Mouse (Mus musculus): ENCODE data around the gene Synpo2. TPM values are rescaled to one million over a fixed set of nuclear protein-coding genes. Genes with fewer than 3 reads are reported as not detected.

The Synpo2 gene
- polyA plus RNA-seq, 1 experiment from 2014 or later: 8.3 TPM

GRCm38 (mm10) chr3:123150523-123151135 lies 85.3 kb downstream of the Synpo2 start:
- H3K36me3 ChIP-seq (ENCODE audit: control insufficient read depth, insufficient read depth, low read length): no peaks in the 10 kb centered on the region
- H3K9me3 ChIP-seq (ENCODE audit: control insufficient read depth, low read length): no peaks in the 10 kb centered on the region
- no peaks in the 10 kb centered on the region for H3K27me3 ChIP-seq (ENCODE audit: control insufficient read depth, insufficient read depth, low read length)
- H3K27ac ChIP-seq (ENCODE audit: low read depth, low read length): no peak overlapping the region
- H3K4me1 ChIP-seq (ENCODE audit: control insufficient read depth, insufficient read depth, low read length): no peaks in the 10 kb centered on the region
- 72% methylated on average over 8 of the region's 8 CpGs for WGBS
- H3K4me3 ChIP-seq (ENCODE audit: low read length): no peak overlapping the region
- no peak overlapping the region for H3K4me2 ChIP-seq (replicated peaks; ENCODE audit: low read depth, low read length)
- no peak overlapping the region for H3K9ac ChIP-seq (ENCODE audit: low read depth, low read length)
- no peak for ATAC-seq (ENCODE audit: low FRiP score, low TSS enrichment)

GRCm38 (mm10) chr3:123149380-123150162 lies 86.4 kb downstream of the Synpo2 start:
- H3K27ac ChIP-seq (ENCODE audit: low read depth, low read length): no peak overlapping the region
- H3K27me3 ChIP-seq (ENCODE audit: control insufficient read depth, insufficient read depth, low read length): no peaks in the 10 kb centered on the region
- H3K9ac ChIP-seq (ENCODE audit: low read depth, low read length): no peak overlapping the region
- no peak for ATAC-seq (ENCODE audit: low FRiP score, low TSS enrichment)
- H3K4me3 ChIP-seq (ENCODE audit: low read length): no peak overlapping the region
- no peaks in the 10 kb centered on the region for H3K4me1 ChIP-seq (ENCODE audit: control insufficient read depth, insufficient read depth, low read length)
- no peaks in the 10 kb centered on the region for H3K36me3 ChIP-seq (ENCODE audit: control insufficient read depth, insufficient read depth, low read length)
- no peaks in the 10 kb centered on the region for H3K9me3 ChIP-seq (ENCODE audit: control insufficient read depth, low read length)
- no peak overlapping the region for H3K4me2 ChIP-seq (replicated peaks; ENCODE audit: low read depth, low read length)
- 78% methylated on average over 10 of the region's 10 CpGs for WGBS

- Histone ChIP-seq H3K4me3 (ENCODE audit: low read length) (no peak overlapping the region), H3K36me3 (ENCODE audit: control insufficient read depth, insufficient read depth, low read length) (no peaks in the 10 kb centered on the region), H3K9ac (ENCODE audit: low read depth, low read length) (no peak overlapping the region), H3K4me2 (replicated peaks; ENCODE audit: low read depth, low read length) (no peak overlapping the region), H3K27ac (ENCODE audit: low read depth, low read length) (no peak overlapping the region), H3K4me1 (ENCODE audit: control insufficient read depth, insufficient read depth, low read length) (no peaks in the 10 kb centered on the region), H3K27me3 (ENCODE audit: control insufficient read depth, insufficient read depth, low read length) (no peaks in the 10 kb centered on the region), H3K9me3 (ENCODE audit: control insufficient read depth, low read length) (no peaks in the 10 kb centered on the region)
- 79% methylated on average over 3 of the region's 3 CpGs for WGBS
- ATAC-seq (ENCODE audit: low FRiP score, low TSS enrichment): no peak
Measured at GRCm38 (mm10) chr3:123148641-123149040, 87.3 kb downstream of the Synpo2 start.

- Histone ChIP-seq H3K4me2 (replicated peaks; ENCODE audit: low read depth, low read length) (no peak overlapping the region), H3K27ac (ENCODE audit: low read depth, low read length) (no peak overlapping the region), H3K4me1 (ENCODE audit: control insufficient read depth, insufficient read depth, low read length) (no peaks in the 10 kb centered on the region), H3K9me3 (ENCODE audit: control insufficient read depth, low read length) (no peaks in the 10 kb centered on the region), H3K27me3 (ENCODE audit: control insufficient read depth, insufficient read depth, low read length) (no peaks in the 10 kb centered on the region), H3K4me3 (ENCODE audit: low read length) (no peak overlapping the region), H3K9ac (ENCODE audit: low read depth, low read length) (no peak overlapping the region), H3K36me3 (ENCODE audit: control insufficient read depth, insufficient read depth, low read length) (no peaks in the 10 kb centered on the region)
- WGBS: 86% methylated on average over 8 of the region's 8 CpGs
- no peak for ATAC-seq (ENCODE audit: low FRiP score, low TSS enrichment)
Measured at GRCm38 (mm10) chr3:123146557-123146956, 89.4 kb downstream of the Synpo2 start.

GRCm38 (mm10) chr3:123145942-123146341 lies 90.0 kb downstream of the Synpo2 start:
- ATAC-seq (ENCODE audit: low FRiP score, low TSS enrichment): no peak

GRCm38 (mm10) chr3:123143412-123143811 lies 92.5 kb downstream of the Synpo2 start:
- H3K27me3 ChIP-seq (ENCODE audit: control insufficient read depth, insufficient read depth, low read length): no peaks in the 10 kb centered on the region
- no peaks in the 10 kb centered on the region for H3K4me1 ChIP-seq (ENCODE audit: control insufficient read depth, insufficient read depth, low read length)
- no peak overlapping the region for H3K4me3 ChIP-seq (ENCODE audit: low read length)
- no peaks in the 10 kb centered on the region for H3K9me3 ChIP-seq (ENCODE audit: control insufficient read depth, low read length)
- no peaks in the 10 kb centered on the region for H3K36me3 ChIP-seq (ENCODE audit: control insufficient read depth, insufficient read depth, low read length)
- no peak overlapping the region for H3K27ac ChIP-seq (ENCODE audit: low read depth, low read length)
- H3K4me2 ChIP-seq (replicated peaks; ENCODE audit: low read depth, low read length): no peak overlapping the region
- 60% methylated on average over 6 of the region's 6 CpGs for WGBS
- no peak overlapping the region for H3K9ac ChIP-seq (ENCODE audit: low read depth, low read length)
- no peak for ATAC-seq (ENCODE audit: low FRiP score, low TSS enrichment)

More at GRCm38 (mm10) chr3:123145942-123146341, 90.0 kb downstream of the Synpo2 start:
- Histone ChIP-seq H3K27ac (ENCODE audit: low read depth, low read length) (no peak overlapping the region), H3K36me3 (ENCODE audit: control insufficient read depth, insufficient read depth, low read length) (no peaks in the 10 kb centered on the region), H3K9me3 (ENCODE audit: control insufficient read depth, low read length) (no peaks in the 10 kb centered on the region), H3K4me1 (ENCODE audit: control insufficient read depth, insufficient read depth, low read length) (no peaks in the 10 kb centered on the region), H3K27me3 (ENCODE audit: control insufficient read depth, insufficient read depth, low read length) (no peaks in the 10 kb centered on the region), H3K4me3 (ENCODE audit: low read length) (no peak overlapping the region), H3K4me2 (replicated peaks; ENCODE audit: low read depth, low read length) (no peak overlapping the region), H3K9ac (ENCODE audit: low read depth, low read length) (no peak overlapping the region)
- WGBS: 81% methylated on average over 4 of the region's 4 CpGs

GRCm38 (mm10) chr3:123142298-123142697 lies 93.7 kb downstream of the Synpo2 start:
- Histone ChIP-seq H3K9me3 (ENCODE audit: control insufficient read depth, low read length) (no peaks in the 10 kb centered on the region), H3K27ac (ENCODE audit: low read depth, low read length) (no peak overlapping the region), H3K4me2 (replicated peaks; ENCODE audit: low read depth, low read length) (no peak overlapping the region), H3K27me3 (ENCODE audit: control insufficient read depth, insufficient read depth, low read length) (no peaks in the 10 kb centered on the region), H3K9ac (ENCODE audit: low read depth, low read length) (no peak overlapping the region), H3K4me3 (ENCODE audit: low read length) (no peak overlapping the region), H3K4me1 (ENCODE audit: control insufficient read depth, insufficient read depth, low read length) (no peaks in the 10 kb centered on the region), H3K36me3 (ENCODE audit: control insufficient read depth, insufficient read depth, low read length) (no peaks in the 10 kb centered on the region)
- WGBS: 90% methylated on average over 3 of the region's 3 CpGs
- no peak for ATAC-seq (ENCODE audit: low FRiP score, low TSS enrichment)

GRCm38 (mm10) chr3:123141069-123141468 lies 94.9 kb downstream of the Synpo2 start:
- no peak overlapping the region for H3K4me2 ChIP-seq (replicated peaks; ENCODE audit: low read depth, low read length)
- no peak for ATAC-seq (ENCODE audit: low FRiP score, low TSS enrichment)
- 83% methylated on average over 6 of the region's 6 CpGs for WGBS

GRCm38 (mm10) chr3:123140134-123140533 lies 95.8 kb downstream of the Synpo2 start:
- H3K9me3 ChIP-seq (ENCODE audit: control insufficient read depth, low read length): no peaks in the 10 kb centered on the region
- no peaks in the 10 kb centered on the region for H3K36me3 ChIP-seq (ENCODE audit: control insufficient read depth, insufficient read depth, low read length)
- H3K27ac ChIP-seq (ENCODE audit: low read depth, low read length): no peak overlapping the region
- H3K4me1 ChIP-seq (ENCODE audit: control insufficient read depth, insufficient read depth, low read length): no peaks in the 10 kb centered on the region
- no peak for ATAC-seq (ENCODE audit: low FRiP score, low TSS enrichment)
- no peak overlapping the region for H3K4me2 ChIP-seq (replicated peaks; ENCODE audit: low read depth, low read length)
- no peak overlapping the region for H3K4me3 ChIP-seq (ENCODE audit: low read length)
- no peaks in the 10 kb centered on the region for H3K27me3 ChIP-seq (ENCODE audit: control insufficient read depth, insufficient read depth, low read length)
- no peak overlapping the region for H3K9ac ChIP-seq (ENCODE audit: low read depth, low read length)
- WGBS: 84% methylated on average over 3 of the region's 3 CpGs

More at GRCm38 (mm10) chr3:123141069-123141468, 94.9 kb downstream of the Synpo2 start:
- H3K27me3 ChIP-seq (ENCODE audit: control insufficient read depth, insufficient read depth, low read length): no peaks in the 10 kb centered on the region
- no peak overlapping the region for H3K9ac ChIP-seq (ENCODE audit: low read depth, low read length)
- H3K9me3 ChIP-seq (ENCODE audit: control insufficient read depth, low read length): no peaks in the 10 kb centered on the region
- no peaks in the 10 kb centered on the region for H3K4me1 ChIP-seq (ENCODE audit: control insufficient read depth, insufficient read depth, low read length)
- no peak overlapping the region for H3K4me3 ChIP-seq (ENCODE audit: low read length)
- H3K27ac ChIP-seq (ENCODE audit: low read depth, low read length): no peak overlapping the region
- no peaks in the 10 kb centered on the region for H3K36me3 ChIP-seq (ENCODE audit: control insufficient read depth, insufficient read depth, low read length)
